Comparison of ENCODE assay signal across 8 mouse cellular contexts in genomic region chr11:100145104-100145503, GRCm38 (mm10). TPM values are rescaled to one million over a fixed set of nuclear protein-coding genes. Genes with fewer than 3 reads are reported as not detected.
DNase-seq lines count a peak whose midpoint lies in the region; ATAC-seq and TF ChIP-seq lines count a peak whose summit lies in the region.

No protein-coding gene starts in this region.

- no peak for TF ChIP-seq CTCF in forebrain, postnatal 0 days (IDR thresholded peaks at IDR 0.05; ENCODE audit: low read depth)

- peak overlapping the region; percentile 46; the same call in 1 of the 2 replicates for H3K9ac ChIP-seq in embryonic facial prominence, embryonic 13.5 days
- no peak overlapping the region; the same call in 1 of the 2 replicates for H3K9ac ChIP-seq in forebrain, postnatal 0 days
- H3K9ac ChIP-seq in midbrain, embryonic 12.5 days (replicated peaks) = no peak overlapping the region; the same call in 1 of the 2 replicates

- peak overlapping the region; percentile 34 for H3K4me3 ChIP-seq in embryonic facial prominence, embryonic 13.5 days
- H3K4me3 ChIP-seq in forebrain, postnatal 0 days (ENCODE audit: low read depth, low read length) = peak overlapping the region; percentile 14; the same call in 1 of the 2 replicates
- H3K4me3 ChIP-seq in midbrain, embryonic 12.5 days = peak overlapping the region; percentile 27

- H3K36me3 ChIP-seq in embryonic facial prominence, embryonic 13.5 days = no peaks in the 10 kb centered on the region
- H3K36me3 ChIP-seq in forebrain, postnatal 0 days (ENCODE audit: insufficient read depth) = no peaks in the 10 kb centered on the region
- H3K36me3 ChIP-seq in midbrain, embryonic 12.5 days = no peaks in the 10 kb centered on the region

- no peak overlapping the region for H3K27ac ChIP-seq in embryonic facial prominence, embryonic 13.5 days
- H3K27ac ChIP-seq in forebrain, postnatal 0 days (ENCODE audit: low read depth, low read length) = no peak overlapping the region
- no peak overlapping the region for H3K27ac ChIP-seq in midbrain, embryonic 12.5 days (replicated peaks)

- H3K27me3 ChIP-seq in embryonic facial prominence, embryonic 13.5 days = peaks cover 35% of the 10 kb centered on the region
- H3K27me3 ChIP-seq in forebrain, postnatal 0 days (ENCODE audit: insufficient read depth, low read length) = peaks cover 14% of the 10 kb centered on the region
- H3K27me3 ChIP-seq in midbrain, embryonic 12.5 days = peaks cover 41% of the 10 kb centered on the region

- peaks cover 8% of the 10 kb centered on the region for H3K4me1 ChIP-seq in embryonic facial prominence, embryonic 13.5 days
- H3K4me1 ChIP-seq in forebrain, postnatal 0 days (ENCODE audit: insufficient read depth) = no peaks in the 10 kb centered on the region
- H3K4me1 ChIP-seq in midbrain, embryonic 12.5 days = peaks cover 10% of the 10 kb centered on the region

- DNase-seq in forebrain, postnatal 0 days = no peak
- DNase-seq in kidney, postnatal 4 days = peak; percentile 51 to 69
- DNase-seq in layer of hippocampus, adult 18-20 months (ENCODE audit: low spot score in 2 of 2) = no peak
- no peak for DNase-seq in Muller cell, postnatal 12 days (ENCODE audit: inconsistent ontology term)
- no peak for DNase-seq in cerebellum, postnatal 4 days (ENCODE audit: low spot score in 2 of 2)

- WGBS in embryonic facial prominence, embryonic 13.5 days = 1% methylated on average over 20 of the region's 20 CpGs
- 2% methylated on average over 20 of the region's 20 CpGs for WGBS in forebrain, postnatal 0 days
- WGBS in midbrain, embryonic 12.5 days = 3% methylated on average over 20 of the region's 20 CpGs

- H3K9me3 ChIP-seq in embryonic facial prominence, embryonic 13.5 days = no peaks in the 10 kb centered on the region
- no peaks in the 10 kb centered on the region for H3K9me3 ChIP-seq in forebrain, postnatal 0 days (ENCODE audit: low read length)
- H3K9me3 ChIP-seq in midbrain, embryonic 12.5 days = no peaks in the 10 kb centered on the region

- peak overlapping the region; percentile 54 for H3K4me2 ChIP-seq in embryonic facial prominence, embryonic 13.5 days
- H3K4me2 ChIP-seq in forebrain, postnatal 0 days (ENCODE audit: low read depth) = peak overlapping the region; percentile 38
- peak overlapping the region; percentile 50 for H3K4me2 ChIP-seq in midbrain, embryonic 12.5 days (replicated peaks)

- no peak for ATAC-seq in embryonic facial prominence, embryonic 13.5 days (ENCODE audit: insufficient number of reproducible peaks, insufficient read depth, low FRiP score, low TSS enrichment, low read depth)
- no peak for ATAC-seq in forebrain, postnatal 0 days
- ATAC-seq in midbrain, embryonic 12.5 days (ENCODE audit: low FRiP score, low read depth) = no peak
- ATAC-seq in megakaryocyte progenitor cell, adult 5-6 weeks (replicated peaks; ENCODE audit: poor library complexity) = no peak

RNA-seq across cellular contexts. Expression of gene Krt19, which starts 3.4 kb away (rescaled TPM):
- 44.6 and 57.3 TPM in 2 replicates for polyA plus RNA-seq in embryonic facial prominence, embryonic 13.5 days (2015; fragmentation: Nextera tagmentation; extraction: Ambion mirVana)
- 5.8 and 6.5 TPM in 2 replicates for total RNA-seq in forebrain, postnatal 0 days (2014; rRNA removed)
- polyA plus RNA-seq in forebrain, postnatal 0 days (2015; fragmentation: Nextera tagmentation; extraction: Ambion mirVana) = 3.8 and 7.0 TPM in 2 replicates
- polyA plus RNA-seq in midbrain, embryonic 12.5 days (2016; fragmentation: Nextera tagmentation; extraction: Ambion mirVana) = 3.7 and 5.4 TPM in 2 replicates
- not detected in 2 replicates for total RNA-seq in megakaryocyte progenitor cell, adult 5-6 weeks (2015)
- total RNA-seq in megakaryocyte progenitor cell, adult 5-6 weeks (2017) = not detected in 2 replicates
- total RNA-seq in layer of hippocampus, adult 18-20 months (2021) = not detected

RNA-seq across cellular contexts. Expression of gene Krt15, which starts 9.4 kb away (rescaled TPM):
- 314 and 354 TPM in 2 replicates for polyA plus RNA-seq in embryonic facial prominence, embryonic 13.5 days (2015; fragmentation: Nextera tagmentation; extraction: Ambion mirVana)
- not detected in 2 replicates for total RNA-seq in forebrain, postnatal 0 days (2014; rRNA removed)
- polyA plus RNA-seq in forebrain, postnatal 0 days (2015; fragmentation: Nextera tagmentation; extraction: Ambion mirVana) = 0.17 and 0.47 TPM in 2 replicates
- polyA plus RNA-seq in midbrain, embryonic 12.5 days (2016; fragmentation: Nextera tagmentation; extraction: Ambion mirVana) = 5.9 and 7.8 TPM in 2 replicates
- not detected in 2 replicates for total RNA-seq in megakaryocyte progenitor cell, adult 5-6 weeks (2015)
- total RNA-seq in megakaryocyte progenitor cell, adult 5-6 weeks (2017) = not detected in 2 replicates
- under 1 TPM in 1 of 2 experiments, not detected in 1; 0.51 TPM for total RNA-seq in layer of hippocampus, adult 18-20 months (2021)

RNA-seq across cellular contexts. Expression of gene Krt13, which starts 23.7 kb away (rescaled TPM):
- polyA plus RNA-seq in embryonic facial prominence, embryonic 13.5 days (2015; fragmentation: Nextera tagmentation; extraction: Ambion mirVana) = 1.1 and 2.2 TPM in 2 replicates
- total RNA-seq in forebrain, postnatal 0 days (2014; rRNA removed) = not detected in 2 replicates
- 0.31 TPM in 1 of 2 replicates, not detected in the other for polyA plus RNA-seq in forebrain, postnatal 0 days (2015; fragmentation: Nextera tagmentation; extraction: Ambion mirVana)
- not detected in 2 replicates for polyA plus RNA-seq in midbrain, embryonic 12.5 days (2016; fragmentation: Nextera tagmentation; extraction: Ambion mirVana)
- not detected in 2 replicates for total RNA-seq in megakaryocyte progenitor cell, adult 5-6 weeks (2015)
- not detected in 2 replicates for total RNA-seq in megakaryocyte progenitor cell, adult 5-6 weeks (2017)
- not detected for total RNA-seq in layer of hippocampus, adult 18-20 months (2021)

RNA-seq across cellular contexts. Expression of gene Krt36, which starts 39.7 kb away (rescaled TPM):
- 0.15 TPM in 1 of 2 replicates, not detected in the other for polyA plus RNA-seq in embryonic facial prominence, embryonic 13.5 days (2015; fragmentation: Nextera tagmentation; extraction: Ambion mirVana)
- total RNA-seq in forebrain, postnatal 0 days (2014; rRNA removed) = not detected in 2 replicates
- polyA plus RNA-seq in forebrain, postnatal 0 days (2015; fragmentation: Nextera tagmentation; extraction: Ambion mirVana) = not detected in 2 replicates
- polyA plus RNA-seq in midbrain, embryonic 12.5 days (2016; fragmentation: Nextera tagmentation; extraction: Ambion mirVana) = not detected in 2 replicates
- not detected in 2 replicates for total RNA-seq in megakaryocyte progenitor cell, adult 5-6 weeks (2015)
- total RNA-seq in megakaryocyte progenitor cell, adult 5-6 weeks (2017) = not detected in 2 replicates
- not detected for total RNA-seq in layer of hippocampus, adult 18-20 months (2021)

RNA-seq across cellular contexts. Expression of gene Krt9, which starts 47.9 kb away (rescaled TPM):
- not detected in 2 replicates for polyA plus RNA-seq in embryonic facial prominence, embryonic 13.5 days (2015; fragmentation: Nextera tagmentation; extraction: Ambion mirVana)
- total RNA-seq in forebrain, postnatal 0 days (2014; rRNA removed) = not detected in 2 replicates
- 0.06 TPM in 1 of 2 replicates, not detected in the other for polyA plus RNA-seq in forebrain, postnatal 0 days (2015; fragmentation: Nextera tagmentation; extraction: Ambion mirVana)
- not detected in 2 replicates for polyA plus RNA-seq in midbrain, embryonic 12.5 days (2016; fragmentation: Nextera tagmentation; extraction: Ambion mirVana)
- not detected in 2 replicates for total RNA-seq in megakaryocyte progenitor cell, adult 5-6 weeks (2015)
- total RNA-seq in megakaryocyte progenitor cell, adult 5-6 weeks (2017) = not detected in 2 replicates
- total RNA-seq in layer of hippocampus, adult 18-20 months (2021) = 1 to 10 TPM; 3.8 to 4.4 TPM

Comparison
In these comparisons a context has a peak if more than half of its experiments do, and no peak if none do; other contexts are left out.
1. DNase-seq: peak in kidney, postnatal 4 days (2 of 2); none in forebrain, postnatal 0 days (single experiment), layer of hippocampus, adult 18-20 months (0 of 2), Muller cell, postnatal 12 days (single experiment) and cerebellum, postnatal 4 days (0 of 2).
2. Peak in every context shown above with its lines, with median percentiles within 50 percentile points of each other: H3K4me2 ChIP-seq and H3K4me3 ChIP-seq.